In the genomic region with DNA sequence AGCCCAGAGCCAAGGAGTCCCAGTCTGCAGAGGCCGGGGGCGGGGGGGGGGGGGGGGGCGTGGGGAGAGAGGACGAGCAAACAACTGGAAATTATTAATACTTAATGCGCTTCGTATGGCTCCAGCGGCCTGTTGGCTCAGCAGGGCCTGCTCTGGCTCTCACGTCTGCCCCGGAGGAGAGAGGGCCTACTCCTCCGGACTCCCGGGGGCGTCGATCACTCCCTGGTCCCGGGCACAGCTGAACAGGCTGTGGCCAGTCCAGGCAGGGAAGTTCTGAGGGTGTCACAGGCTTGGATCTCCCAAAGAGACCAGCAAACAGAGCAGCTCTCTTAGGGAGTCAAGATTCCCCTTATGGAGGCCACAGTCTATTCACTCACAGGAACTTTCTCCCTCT, we compare ENCODE assay signal across 9 mouse cellular contexts. TPM values are rescaled to one million over a fixed set of nuclear protein-coding genes. Genes with fewer than 3 reads are reported as not detected.
DNase-seq lines count a peak whose midpoint lies in the region; ATAC-seq and TF ChIP-seq lines count a peak whose summit lies in the region.
"Had no signal": no experiment of that assay in that cellular context is flagged by ENCODE, and none has a peak within 500 bp of the region (broad histone marks: within the 10 kb centered on the region; RNA-seq: fewer than 3 reads in every experiment).

No protein-coding gene starts in this region.

- WGBS in forebrain, embryonic 10.5 days: 2% methylated on average over 11 of the region's 14 CpGs
- 6% methylated on average over 13 of the region's 14 CpGs for WGBS in kidney, postnatal 0 days

- TF ChIP-seq POLR2A in ES-Bruce4 (IDR thresholded peaks at IDR 0.05; ENCODE audit: insufficient read depth, low read length): no peak

- TF ChIP-seq EP300 in ES-Bruce4 (IDR thresholded peaks at IDR 0.05; ENCODE audit: insufficient read depth, low read depth, low read length): no peak

- no peak for TF ChIP-seq CTCF in ES-Bruce4 (IDR thresholded peaks at IDR 0.05; ENCODE audit: low read depth, low read length)
- no peak for TF ChIP-seq CTCF in kidney, postnatal 0 days (IDR thresholded peaks at IDR 0.05; ENCODE audit: low read depth)

- H3K27ac ChIP-seq in ES-Bruce4 (ENCODE audit: insufficient read depth, low read length): no peak overlapping the region
- peak overlapping the region; percentile 90 for H3K27ac ChIP-seq in forebrain, embryonic 10.5 days
- peak overlapping the region; percentile 70 for H3K27ac ChIP-seq in kidney, postnatal 0 days
- H3K27ac ChIP-seq: macrophage had no signal

- no peak for DNase-seq in forebrain, embryonic 10.5 days (ENCODE audit: extremely low spot score, low spot score)
- DNase-seq in kidney, postnatal 0 days (ENCODE audit: low spot score): peak; percentile 71
- DNase-seq in thymus, postnatal 14 days: no peak

- peak overlapping the region; percentile 61 for H3K4me3 ChIP-seq in erythroblast, embryonic 14.5 days (replicated peaks)
- H3K4me3 ChIP-seq in ES-Bruce4 (ENCODE audit: low read depth, low read length): peak overlapping the region; percentile 71
- H3K4me3 ChIP-seq in forebrain, embryonic 10.5 days: peak overlapping the region; percentile 79
- H3K4me3 ChIP-seq in kidney, postnatal 0 days (replicated peaks; ENCODE audit: low read depth, low read length): peak overlapping the region; percentile 72

- H3K36me3 ChIP-seq in erythroblast, embryonic 14.5 days (ENCODE audit: control insufficient read depth): no peaks in the 10 kb centered on the region
- no peaks in the 10 kb centered on the region for H3K36me3 ChIP-seq in ES-Bruce4 (ENCODE audit: control insufficient read depth, insufficient read depth, low read length, poor library complexity, severe bottlenecking)
- peaks cover 10% of the 10 kb centered on the region for H3K36me3 ChIP-seq in forebrain, embryonic 10.5 days (replicated peaks)
- H3K36me3 ChIP-seq in kidney, postnatal 0 days (ENCODE audit: insufficient read depth, low read length): 0 out of 2 replicates have a peak, but pooled peaks cover 8% of the 10 kb centered on the region

- H3K9ac ChIP-seq in ES-Bruce4 (ENCODE audit: low read depth, poor library complexity, severe bottlenecking): peak overlapping the region; percentile 78
- peak overlapping the region; percentile 83 for H3K9ac ChIP-seq in kidney, postnatal 0 days (ENCODE audit: low read depth, low read length)

- peaks cover 49% of the 10 kb centered on the region for H3K27me3 ChIP-seq in erythroblast, embryonic 14.5 days (ENCODE audit: control insufficient read depth)
- peaks cover 16% of the 10 kb centered on the region for H3K27me3 ChIP-seq in ES-Bruce4 (ENCODE audit: control insufficient read depth, insufficient read depth, low read length, poor library complexity, severe bottlenecking)
- peaks cover 59% of the 10 kb centered on the region for H3K27me3 ChIP-seq in forebrain, embryonic 10.5 days (ENCODE audit: poor library complexity, severe bottlenecking)
- peaks cover 3% of the 10 kb centered on the region; the same call in 1 of the 2 replicates for H3K27me3 ChIP-seq in kidney, postnatal 0 days (ENCODE audit: insufficient read depth, low read length)

- H3K4me1 ChIP-seq in erythroblast, embryonic 14.5 days (ENCODE audit: control insufficient read depth): peaks cover 13% of the 10 kb centered on the region
- H3K4me1 ChIP-seq in ES-Bruce4 (ENCODE audit: control insufficient read depth, insufficient read depth, low read length): no peaks in the 10 kb centered on the region
- peaks cover 50% of the 10 kb centered on the region for H3K4me1 ChIP-seq in forebrain, embryonic 10.5 days
- peaks cover 23% of the 10 kb centered on the region; the same call in 1 of the 2 replicates for H3K4me1 ChIP-seq in kidney, postnatal 0 days (replicated peaks; ENCODE audit: insufficient read depth, low read length)

- H3K4me2 ChIP-seq in kidney, postnatal 0 days (ENCODE audit: low read length): peak overlapping the region; percentile 91

- no peaks in the 10 kb centered on the region for H3K9me3 ChIP-seq in erythroblast, embryonic 14.5 days (ENCODE audit: control insufficient read depth, low read length)
- H3K9me3 ChIP-seq in ES-Bruce4 (replicated peaks; ENCODE audit: control insufficient read depth, insufficient read depth, low read length, poor library complexity, severe bottlenecking): no peaks in the 10 kb centered on the region
- no peaks in the 10 kb centered on the region for H3K9me3 ChIP-seq in forebrain, embryonic 10.5 days
- H3K9me3 ChIP-seq in kidney, postnatal 0 days (replicated peaks; ENCODE audit: low read length): no peaks in the 10 kb centered on the region

- no peak for ATAC-seq in erythroblast, adult 5-6 weeks (replicated peaks; ENCODE audit: low FRiP score, poor library complexity, severe bottlenecking)
- ATAC-seq in kidney, postnatal 0 days (replicated peaks; ENCODE audit: low FRiP score, low read depth): peak; percentile 22; the same call in 1 of the 2 replicates
- ATAC-seq in monocyte, adult 5-6 weeks (replicated peaks; ENCODE audit: insufficient number of reproducible peaks, low FRiP score, low TSS enrichment, poor library complexity, severe bottlenecking): peak; percentile 7; the same call in 1 of the 2 replicates
- ATAC-seq in megakaryocyte progenitor cell, adult 5-6 weeks (replicated peaks; ENCODE audit: poor library complexity): no peak

RNA-seq across cellular contexts. Expression of a gene that starts 0.5 kb away (rescaled TPM):
- 0.02 and 0.06 TPM in 2 replicates for polyA plus RNA-seq in erythroblast, embryonic 14.5 days (2012)
- total RNA-seq in erythroblast, adult 5-6 weeks (2015; ENCODE audit: low replicate concordance): 19.6 and 22.5 TPM in 2 replicates
- 23.4 and 23.6 TPM in 2 replicates for total RNA-seq in erythroblast, adult 5-6 weeks (2017; ENCODE audit: low replicate concordance)
- polyA plus RNA-seq in ES-Bruce4 (2011; ENCODE audit: insufficient read depth, insufficient read length, low read depth, missing spikeins): 4.0 and 4.7 TPM in 2 replicates
- 15.4 and 16.8 TPM in 2 replicates for polyA plus RNA-seq in forebrain, embryonic 10.5 days (2016; fragmentation: Nextera tagmentation; extraction: Ambion mirVana)
- polyA plus RNA-seq in kidney, postnatal 0 days (2015; fragmentation: Nextera tagmentation; extraction: Ambion mirVana): 39.3 and 43.1 TPM in 2 replicates
- total RNA-seq in monocyte, adult 5-6 weeks (2017): 1.4 to 29.5 TPM (median 23.9 TPM) in 3 replicates
- total RNA-seq in megakaryocyte progenitor cell, adult 5-6 weeks (2015): 14.7 and 19.3 TPM in 2 replicates
- total RNA-seq in megakaryocyte progenitor cell, adult 5-6 weeks (2017): 20.9 and 21.4 TPM in 2 replicates

RNA-seq across cellular contexts. Expression of a gene that starts 28.4 kb away (rescaled TPM):
- not detected in 2 replicates for polyA plus RNA-seq in erythroblast, embryonic 14.5 days (2012)
- not detected in 2 replicates for total RNA-seq in erythroblast, adult 5-6 weeks (2015; ENCODE audit: low replicate concordance)
- total RNA-seq in erythroblast, adult 5-6 weeks (2017; ENCODE audit: low replicate concordance): not detected in 2 replicates
- not detected in 2 replicates for polyA plus RNA-seq in ES-Bruce4 (2011; ENCODE audit: insufficient read depth, insufficient read length, low read depth, missing spikeins)
- 0.23 and 0.62 TPM in 2 replicates for polyA plus RNA-seq in forebrain, embryonic 10.5 days (2016; fragmentation: Nextera tagmentation; extraction: Ambion mirVana)
- 0.38 and 0.50 TPM in 2 replicates for polyA plus RNA-seq in kidney, postnatal 0 days (2015; fragmentation: Nextera tagmentation; extraction: Ambion mirVana)
- 0.43 TPM in 1 of 3 replicates, not detected in the others for total RNA-seq in monocyte, adult 5-6 weeks (2017)
- total RNA-seq in megakaryocyte progenitor cell, adult 5-6 weeks (2015): not detected in 2 replicates
- total RNA-seq in megakaryocyte progenitor cell, adult 5-6 weeks (2017): not detected in 2 replicates
- polyA plus RNA-seq: macrophage had no signal

Comparison
In these comparisons a context has a peak if more than half of its experiments do, and no peak if none do; other contexts are left out.
1. ATAC-seq: peak in kidney, postnatal 0 days (single experiment) and monocyte, adult 5-6 weeks (single experiment); none in erythroblast, adult 5-6 weeks (single experiment) and megakaryocyte progenitor cell, adult 5-6 weeks (single experiment).
2. Peak in every context shown above with its lines, with median percentiles within 50 percentile points of each other: H3K4me3 ChIP-seq.